Mouse (Mus musculus): ENCODE measurements around the gene Coro2a.

The Coro2a gene

GRCm38 (mm10) chr4:46529722-46530121 lies 72.3 kb downstream of the Coro2a start:
- in situ Hi-C loops (cut with MboI, MseI) = no loop called here

DNA sequence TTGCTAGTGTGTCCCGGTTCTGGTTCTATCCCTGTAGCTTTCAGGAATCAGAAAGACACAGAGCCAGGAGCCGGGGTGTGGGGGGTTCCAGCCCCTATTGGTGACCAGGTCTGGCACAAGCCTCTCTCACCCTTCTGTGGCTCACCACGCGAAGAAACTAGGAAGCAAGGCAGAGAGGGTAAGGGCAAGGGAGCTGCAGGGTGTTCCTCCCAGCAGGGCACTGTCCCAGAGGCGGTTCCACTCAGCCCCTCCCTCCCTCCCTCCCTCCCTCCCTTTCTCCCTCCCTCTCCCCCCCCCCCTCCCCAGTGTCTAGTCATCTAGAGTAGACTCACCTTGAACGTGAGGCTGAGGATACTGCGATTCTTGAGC lies 74.5 kb downstream of the Coro2a start:
- in situ Hi-C loops (cut with MboI, MseI) = no loop called here

GRCm38 (mm10) chr4:46526798-46527557 lies 75.0 kb downstream of the Coro2a start:
- in situ Hi-C loops (cut with MboI, MseI) = no loop called here

GRCm38 (mm10) chr4:46526226-46526625 lies 75.8 kb downstream of the Coro2a start:
- in situ Hi-C loops (cut with MboI, MseI) = no loop called here

DNA sequence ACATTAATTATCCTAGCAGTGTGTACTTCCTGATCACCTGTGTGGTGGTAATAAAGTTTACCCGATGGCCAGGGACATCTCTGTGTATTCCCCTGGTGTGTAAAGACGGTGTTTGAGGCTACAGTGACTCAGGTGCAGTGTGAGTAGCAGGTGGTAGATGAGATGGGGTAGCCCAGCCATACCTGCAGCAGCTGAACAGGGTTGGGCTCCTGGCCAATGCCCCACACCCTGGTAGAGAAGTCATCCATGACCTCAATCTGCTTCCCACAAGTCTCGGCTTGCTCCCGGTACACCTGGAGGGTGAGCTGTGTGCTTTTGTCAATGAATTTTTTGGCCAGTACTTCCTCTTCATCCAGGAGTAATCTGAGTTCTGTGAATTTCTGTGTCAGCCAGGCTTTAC lies 78.7 kb downstream of the Coro2a start:
- in situ Hi-C loops (cut with MboI, MseI) = no loop called here

DNA sequence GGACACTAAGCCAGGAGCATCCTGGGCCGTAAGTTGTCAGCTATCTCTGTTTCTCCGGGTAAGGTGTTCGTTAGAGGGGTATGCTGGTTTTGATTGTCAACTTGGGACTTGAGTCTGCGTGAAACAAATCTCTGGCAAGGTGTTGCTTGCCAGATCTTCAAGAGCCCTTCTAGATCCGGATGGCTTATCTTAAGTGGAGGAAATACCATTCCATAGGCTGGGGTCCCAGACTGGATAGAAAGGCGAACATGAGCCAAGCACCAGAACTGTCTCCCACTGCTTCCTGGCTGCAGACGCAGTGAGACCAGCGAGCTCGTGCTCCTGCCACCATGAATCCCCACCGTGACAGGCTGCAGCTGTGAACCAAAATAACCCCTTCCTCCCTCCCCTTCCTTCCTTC lies 80.5 kb downstream of the Coro2a start:
- in situ Hi-C loops (cut with MboI, MseI) = no loop called here

GRCm38 (mm10) chr4:46520491-46520890 lies 81.5 kb downstream of the Coro2a start:
- in situ Hi-C loops (cut with MboI, MseI) = no loop called here

DNA sequence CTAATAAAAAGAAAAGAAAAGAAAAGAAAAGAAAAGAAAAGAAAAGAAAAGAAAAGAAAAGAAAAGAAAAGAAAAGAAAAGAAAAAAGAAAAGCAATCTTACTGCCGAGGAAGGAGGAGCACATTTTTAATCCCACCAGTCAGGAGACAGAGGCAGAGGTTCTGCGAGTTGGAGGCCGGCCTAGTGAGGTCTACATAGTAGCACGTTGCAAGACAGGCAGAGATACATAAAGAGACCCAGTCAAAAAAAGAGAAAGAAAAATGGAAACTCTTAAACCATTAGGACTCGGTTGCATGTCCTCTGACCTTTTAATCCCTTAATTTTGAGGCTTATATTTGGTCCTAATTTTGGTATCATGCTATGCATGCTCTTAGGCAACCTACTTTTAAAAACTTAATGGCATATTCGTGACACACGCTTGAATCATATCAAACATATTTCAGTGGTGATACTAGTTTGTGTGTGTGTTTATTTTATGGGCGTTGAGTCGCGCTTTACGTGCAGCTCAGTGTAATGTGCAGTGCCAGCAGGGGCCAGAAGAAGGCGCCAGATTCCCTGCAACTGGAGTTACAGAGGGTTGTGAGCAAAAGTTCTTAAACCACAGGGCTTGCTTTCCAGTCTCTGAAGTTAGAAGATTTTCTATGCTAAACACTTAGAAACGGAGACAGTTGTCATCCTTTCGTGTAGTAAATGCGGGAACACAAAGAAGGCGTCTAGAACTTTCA lies 94.1 kb downstream of the Coro2a start:
- in situ Hi-C loops (cut with MboI, MseI) = no loop called here

- in situ Hi-C loops (cut with MboI, MseI) = no loop called here
These were observed 95.0 kb downstream of the Coro2a start for GRCm38 (mm10) chr4:46506801-46507610.

DNA sequence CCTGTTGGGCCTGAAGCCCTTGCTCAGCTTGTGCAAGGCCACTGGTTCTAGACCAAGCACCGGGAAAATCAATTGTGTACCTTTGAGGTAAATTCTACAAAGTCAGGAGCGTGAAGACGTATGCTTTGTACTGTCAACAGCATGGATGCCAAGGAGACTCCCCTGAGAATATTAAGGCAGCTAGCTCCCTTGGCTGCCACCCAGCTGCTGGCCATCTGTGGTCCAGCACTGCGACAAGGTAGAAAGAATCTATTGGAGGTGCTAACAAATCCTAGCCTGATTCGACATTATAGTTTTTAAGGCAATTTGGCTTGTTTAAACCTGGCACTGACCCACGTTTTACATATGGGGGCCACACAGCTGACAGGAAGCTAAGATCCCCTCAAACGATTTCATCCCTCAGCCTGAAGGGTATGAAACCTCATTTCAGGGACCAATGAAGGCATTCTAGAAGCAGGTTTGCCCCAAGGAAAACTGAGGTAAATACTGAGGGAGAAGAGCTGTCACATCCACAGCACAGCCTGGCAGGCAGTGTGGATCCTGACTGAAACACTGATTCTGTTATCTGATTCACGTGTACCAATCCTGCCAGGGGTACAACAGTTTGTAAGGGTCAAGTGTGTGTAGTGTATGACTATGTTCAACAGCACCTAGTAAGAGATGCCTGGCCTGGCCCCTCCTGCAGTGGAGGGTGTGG lies 96.5 kb downstream of the Coro2a start:
- in situ Hi-C loops (cut with MboI, MseI) = no loop called here

DNA sequence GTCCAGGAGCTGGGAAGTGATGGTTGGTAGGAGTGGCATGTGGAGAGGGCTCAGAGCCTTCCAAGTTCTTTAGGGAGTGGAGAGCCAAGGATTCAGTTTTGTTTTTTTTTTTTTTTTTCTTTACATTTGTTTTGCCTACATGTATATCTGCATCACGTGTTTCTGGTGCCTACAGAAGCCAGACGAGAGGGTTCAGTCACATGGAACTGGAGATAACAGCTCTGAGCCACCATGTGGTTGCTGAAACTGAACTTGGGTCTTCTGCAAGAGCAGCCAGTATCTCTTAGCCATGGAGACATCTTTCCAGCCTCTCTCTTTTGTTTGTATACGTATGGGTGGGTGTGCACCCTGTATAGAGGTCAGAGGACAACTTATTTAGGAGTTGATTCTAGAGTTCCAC lies 98.1 kb downstream of the Coro2a start:
- in situ Hi-C loops (cut with MboI, MseI) = no loop called here

DNA sequence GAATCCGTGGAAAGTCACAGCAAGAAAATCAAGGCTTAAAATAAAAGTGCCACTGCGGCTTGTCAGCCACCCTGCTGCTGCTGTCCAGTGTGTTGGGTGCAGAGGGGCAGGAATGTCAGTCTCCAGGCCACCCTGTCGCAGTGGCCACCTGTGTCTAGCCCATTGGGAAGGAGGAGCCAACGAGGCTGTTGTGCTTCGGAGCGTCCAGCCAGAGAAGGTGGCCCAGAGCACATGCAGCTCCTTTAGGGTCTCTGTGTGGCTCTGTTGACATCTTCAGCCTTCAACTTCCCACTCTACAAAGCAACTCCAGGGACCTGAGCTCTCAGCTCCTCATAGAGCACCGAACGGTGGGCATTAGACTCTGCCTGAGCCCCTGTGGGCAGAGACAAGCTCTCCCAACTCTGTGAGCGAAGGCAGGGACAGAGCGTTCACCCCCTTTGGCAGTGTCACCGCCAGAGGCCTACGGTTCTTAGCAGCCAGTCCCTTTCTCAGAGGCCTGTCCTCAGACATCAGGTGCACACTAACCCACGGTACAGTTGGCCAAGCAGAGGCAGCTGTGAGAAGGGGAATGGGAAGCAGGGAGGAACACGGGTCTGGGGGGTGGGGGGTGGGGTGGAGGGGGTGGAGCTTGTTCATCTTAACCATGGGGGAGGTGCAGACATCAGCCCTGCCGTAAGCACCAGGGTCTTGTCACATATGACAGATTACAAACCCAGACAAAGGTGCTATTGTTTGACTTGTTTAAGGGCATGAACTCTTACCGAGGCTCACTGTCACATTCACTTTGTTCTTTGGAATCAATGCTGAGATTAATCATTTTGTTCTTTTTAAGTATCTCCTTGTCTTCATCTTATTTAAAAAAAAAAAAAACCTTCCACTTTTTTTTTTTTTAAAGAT lies 99.1 kb downstream of the Coro2a start:
- in situ Hi-C loops (cut with MboI, MseI) = no loop called here

DNA sequence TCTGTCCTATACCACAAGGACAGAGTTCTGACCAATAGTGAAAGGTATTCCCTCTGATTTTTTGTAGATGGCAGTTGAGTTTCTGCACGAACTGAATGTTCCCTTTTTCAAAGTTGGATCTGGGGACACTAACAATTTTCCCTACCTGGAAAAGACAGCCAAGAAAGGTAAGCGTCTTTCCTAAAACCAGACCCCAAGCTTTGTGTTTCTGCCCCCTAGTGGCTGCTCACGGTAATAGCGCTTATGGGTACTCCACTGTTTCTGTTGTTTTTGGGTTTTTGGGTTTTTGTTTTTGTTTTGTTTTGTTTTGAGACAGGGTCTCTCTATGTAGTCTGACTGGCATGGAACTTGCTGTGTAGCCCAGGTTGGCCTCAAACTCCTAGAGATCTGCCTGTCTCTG lies 103.0 kb downstream of the Coro2a start:
- in situ Hi-C loops (cut with MboI, MseI) = no loop called here

- in situ Hi-C loops (cut with MboI, MseI) = no loop called here
These were observed 103.5 kb downstream of the Coro2a start for GRCm38 (mm10) chr4:46498511-46498910.

- in situ Hi-C loops (cut with MboI, MseI) = no loop called here
These were observed 104.6 kb downstream of the Coro2a start for GRCm38 (mm10) chr4:46497286-46497892.

DNA sequence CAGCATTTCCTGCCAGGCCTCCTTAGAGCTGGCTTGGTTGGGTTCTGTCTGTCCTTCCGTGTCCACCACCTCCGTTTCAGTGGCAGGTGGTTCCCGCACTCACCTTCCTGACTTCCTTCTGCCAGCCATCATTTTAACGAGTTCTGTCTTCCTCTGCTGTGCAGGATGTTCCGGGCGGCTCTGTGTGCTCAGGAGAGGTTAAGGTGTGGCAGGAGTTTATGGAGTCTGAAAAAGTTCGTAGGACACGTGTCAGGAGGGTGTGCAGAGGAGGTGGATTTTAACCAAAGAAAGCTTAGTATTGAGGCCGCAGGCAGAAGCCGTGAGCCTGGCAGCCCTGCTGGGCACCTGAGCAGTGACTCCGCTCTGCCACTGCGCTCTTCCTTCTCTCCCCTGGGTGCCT lies 106.5 kb downstream of the Coro2a start:
- in situ Hi-C loops (cut with MboI, MseI) = no loop called here

DNA sequence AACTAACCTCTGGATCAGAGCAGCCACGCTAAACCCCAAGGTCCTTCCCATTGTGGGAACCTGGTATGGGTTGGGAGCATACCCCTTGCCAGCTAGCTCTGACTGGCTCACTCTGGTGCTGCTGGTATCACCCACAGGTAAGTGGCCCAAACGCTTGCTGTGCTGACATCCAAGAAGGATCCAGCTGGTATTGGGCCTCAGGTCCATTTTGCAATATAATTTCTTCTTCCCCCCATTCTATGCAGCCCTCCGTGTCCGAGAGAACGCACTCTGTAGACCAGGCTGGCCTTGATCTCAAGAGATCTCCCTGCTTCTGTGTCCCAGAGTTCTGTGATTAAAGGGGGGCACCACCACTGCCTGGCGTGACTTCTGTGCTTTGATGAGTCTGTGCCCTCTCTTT lies 108.9 kb downstream of the Coro2a start:
- in situ Hi-C loops (cut with MboI, MseI) = no loop called here

- in situ Hi-C loops (cut with MboI, MseI) = no loop called here
These were observed 112.7 kb downstream of the Coro2a start, which contains the start of gene Nans for GRCm38 (mm10) chr4:46489028-46489925. Nans (plus strand) TSS chr4:46489248.

- in situ Hi-C loops (cut with MboI, MseI) = no loop called here
These were observed 114.7 kb downstream of the Coro2a start for GRCm38 (mm10) chr4:46487348-46487747.
